Mouse (Mus musculus): ENCODE measurements around the gene Tom1l2. TPM values are rescaled to one million over a fixed set of nuclear protein-coding genes. Genes with fewer than 3 reads are reported as not detected.

Gene Tom1l2
- polyA plus RNA-seq, 1 experiment = 20.4 TPM

GRCm38 (mm10) chr11:60213266-60213665 lies 139.4 kb downstream of the Tom1l2 start:
- peaks cover 40% of the 10 kb centered on the region for H3K4me1 ChIP-seq (ENCODE audit: control insufficient read depth, insufficient read depth, low read length)
- H3K4me3 ChIP-seq (ENCODE audit: insufficient read depth, low read length) = no peak overlapping the region
- TF ChIP-seq POLR2A (IDR thresholded peaks at IDR 0.05; ENCODE audit: borderline replicate concordance, low read depth, low read length) = no peak
- no peak for TF ChIP-seq CTCF (IDR thresholded peaks at IDR 0.05; ENCODE audit: low read depth, low read length)
- no peak overlapping the region for H3K27ac ChIP-seq (ENCODE audit: insufficient read depth, low read depth, low read length)

DNA sequence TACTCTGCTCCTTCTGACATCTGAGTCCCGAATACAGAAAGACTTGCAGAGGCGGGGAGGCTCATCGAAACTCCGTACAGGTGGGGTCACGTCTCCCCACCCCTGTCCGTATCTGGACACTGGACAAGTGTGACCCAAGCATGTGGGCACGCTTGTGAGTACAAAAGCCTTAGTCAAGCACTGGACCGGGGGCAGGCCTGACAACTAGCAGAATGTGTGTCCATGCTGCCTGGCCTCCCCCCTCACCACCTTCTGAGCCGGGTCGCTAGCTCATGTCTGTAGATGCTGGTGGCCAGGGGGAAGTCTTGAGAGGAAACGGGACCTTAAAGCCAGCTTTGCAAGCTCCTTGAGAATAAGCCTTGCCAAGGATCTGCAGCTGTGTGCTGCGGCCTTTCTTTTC lies 140.9 kb downstream of the Tom1l2 start:
- Histone ChIP-seq H3K4me1 (ENCODE audit: control insufficient read depth, insufficient read depth, low read length) (peaks cover 34% of the 10 kb centered on the region), H3K27ac (ENCODE audit: insufficient read depth, low read depth, low read length) (no peak overlapping the region), H3K4me3 (ENCODE audit: insufficient read depth, low read length) (no peak overlapping the region)
- TF ChIP-seq CTCF (IDR thresholded peaks at IDR 0.05; ENCODE audit: low read depth, low read length) (no peak), POLR2A (IDR thresholded peaks at IDR 0.05; ENCODE audit: borderline replicate concordance, low read depth, low read length) (no peak)

DNA sequence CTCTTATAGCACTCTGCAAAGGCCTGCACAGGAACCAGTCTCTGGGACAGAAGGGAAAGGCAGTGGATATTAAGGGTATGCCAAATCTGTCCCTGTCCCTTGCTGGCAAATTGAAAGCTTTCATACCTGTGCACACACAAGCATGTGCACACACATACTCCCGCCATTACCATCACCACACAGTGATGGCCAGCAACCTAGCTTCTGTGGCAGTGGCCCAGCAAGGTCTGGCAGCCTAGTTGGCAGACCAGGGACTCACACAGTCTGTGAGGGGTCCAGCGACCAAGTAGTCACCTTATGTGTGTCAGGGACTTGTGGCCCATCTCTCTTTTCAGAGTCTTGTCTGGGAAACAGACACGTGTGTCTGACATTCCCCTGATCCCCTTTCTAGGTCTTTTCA lies 141.6 kb downstream of the Tom1l2 start:
- no peak overlapping the region; the same call in 1 of the 2 replicates for H3K4me3 ChIP-seq (ENCODE audit: insufficient read depth, low read length)
- peaks cover 31% of the 10 kb centered on the region for H3K4me1 ChIP-seq (ENCODE audit: control insufficient read depth, insufficient read depth, low read length)
- H3K27ac ChIP-seq (ENCODE audit: insufficient read depth, low read depth, low read length) = no peak overlapping the region
- TF ChIP-seq POLR2A (IDR thresholded peaks at IDR 0.05; ENCODE audit: borderline replicate concordance, low read depth, low read length) (no peak), CTCF (IDR thresholded peaks at IDR 0.05; ENCODE audit: low read depth, low read length) (no peak)

DNA sequence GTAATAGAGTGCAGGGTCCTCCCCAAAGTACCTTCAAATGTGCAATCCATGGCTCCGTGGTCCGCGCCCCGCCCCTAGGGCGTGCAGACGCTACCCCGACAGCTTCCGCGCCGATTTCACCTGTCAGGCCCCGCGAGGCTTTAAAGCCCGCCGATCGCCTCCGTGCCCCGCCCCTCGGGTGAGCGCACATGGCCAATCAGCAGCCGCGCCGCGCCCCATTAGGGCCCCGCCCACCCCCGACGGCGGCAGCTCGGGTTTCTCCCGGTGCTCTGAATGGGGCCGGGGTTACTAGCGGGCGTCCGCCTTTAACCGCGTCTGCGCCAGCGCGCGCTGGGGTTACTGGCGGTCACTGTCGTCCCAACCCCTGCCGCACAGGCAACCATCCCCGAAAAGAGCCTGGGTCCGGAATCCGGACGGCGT lies 142.4 kb downstream of the Tom1l2 start:
- TF ChIP-seq CTCF (IDR thresholded peaks at IDR 0.05; ENCODE audit: low read depth, low read length) (no peak), POLR2A (IDR thresholded peaks at IDR 0.05; ENCODE audit: borderline replicate concordance, low read depth, low read length) (no peak)
- Histone ChIP-seq H3K4me1 (ENCODE audit: control insufficient read depth, insufficient read depth, low read length) (peaks cover 31% of the 10 kb centered on the region), H3K27ac (ENCODE audit: insufficient read depth, low read depth, low read length) (peak overlapping the region; percentile 32), H3K4me3 (ENCODE audit: insufficient read depth, low read length) (peak overlapping the region; percentile 57)

- H3K27ac ChIP-seq (ENCODE audit: insufficient read depth, low read depth, low read length) = peak overlapping the region; percentile 27
- TF ChIP-seq POLR2A (IDR thresholded peaks at IDR 0.05; ENCODE audit: borderline replicate concordance, low read depth, low read length) = no peak
- TF ChIP-seq CTCF (IDR thresholded peaks at IDR 0.05; ENCODE audit: low read depth, low read length) = no peak
- peak overlapping the region; percentile 57 for H3K4me3 ChIP-seq (ENCODE audit: insufficient read depth, low read length)
- peaks cover 31% of the 10 kb centered on the region for H3K4me1 ChIP-seq (ENCODE audit: control insufficient read depth, insufficient read depth, low read length)
Measured at GRCm38 (mm10) chr11:60209933-60210249, 142.8 kb downstream of the Tom1l2 start.

DNA sequence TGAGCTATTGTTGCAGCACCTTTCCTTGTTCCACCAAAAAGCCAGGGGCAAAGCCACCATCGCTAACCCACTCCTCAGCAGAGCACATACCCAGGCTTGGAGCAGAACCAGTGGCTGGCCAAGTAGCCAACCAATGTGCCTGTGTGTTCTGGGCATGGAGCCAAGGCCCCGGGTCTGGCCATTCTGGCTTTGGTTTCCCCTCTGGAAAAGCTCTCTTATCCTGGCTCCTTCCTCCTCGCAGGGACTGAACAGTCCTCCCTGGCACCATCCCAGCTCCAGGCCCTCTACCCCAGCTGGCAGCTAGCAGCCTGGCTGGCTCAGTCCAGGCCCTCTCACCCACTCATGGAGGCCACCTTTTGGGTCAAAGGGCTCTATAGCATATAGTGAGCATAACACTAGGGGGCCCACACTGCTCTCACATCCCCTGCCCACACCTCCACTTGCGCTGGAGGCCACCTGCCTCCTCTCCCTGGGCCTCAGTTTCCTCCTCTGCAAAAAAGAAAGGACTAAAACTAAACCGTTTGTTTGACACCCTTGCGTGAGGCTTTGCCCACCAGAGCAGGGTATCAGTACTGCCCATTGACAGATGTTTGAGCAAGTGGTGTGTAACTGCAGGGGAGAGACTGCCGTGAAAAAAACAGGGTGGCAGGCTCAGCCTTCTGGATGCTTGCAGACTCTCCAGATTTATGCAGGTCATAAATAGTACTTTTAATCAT lies 143.3 kb downstream of the Tom1l2 start:
- peak overlapping the region; percentile 57 for H3K4me3 ChIP-seq (ENCODE audit: insufficient read depth, low read length)
- H3K4me1 ChIP-seq (ENCODE audit: control insufficient read depth, insufficient read depth, low read length) = peaks cover 31% of the 10 kb centered on the region
- TF ChIP-seq CTCF (IDR thresholded peaks at IDR 0.05; ENCODE audit: low read depth, low read length) (no peak), POLR2A (IDR thresholded peaks at IDR 0.05; ENCODE audit: borderline replicate concordance, low read depth, low read length) (no peak)
- H3K27ac ChIP-seq (ENCODE audit: insufficient read depth, low read depth, low read length) = 0 out of 2 replicates have a peak overlapping the region, but pooled peaks have one; percentile 27

DNA sequence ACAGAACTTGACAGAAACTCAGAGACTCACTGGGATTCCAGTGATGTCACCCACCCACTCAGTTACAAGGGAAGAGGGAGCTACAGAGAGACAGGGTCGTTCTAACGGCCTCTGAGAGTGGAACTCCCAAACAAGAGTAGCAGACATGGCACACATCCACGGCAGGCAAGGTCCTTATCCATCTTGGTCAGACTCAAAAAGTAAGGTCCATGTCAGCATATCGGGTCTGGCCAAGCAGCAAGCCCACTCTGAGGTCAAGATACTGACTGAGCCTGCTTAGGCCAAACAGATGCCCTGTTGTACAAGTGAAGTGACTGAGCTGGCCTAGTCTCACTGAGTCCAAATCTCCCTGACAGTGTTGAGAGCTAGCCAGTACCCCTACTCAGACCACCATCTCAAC lies 144.0 kb downstream of the Tom1l2 start:
- H3K27ac ChIP-seq (ENCODE audit: insufficient read depth, low read depth, low read length) = no peak overlapping the region
- peak overlapping the region; percentile 57; the same call in 1 of the 2 replicates for H3K4me3 ChIP-seq (ENCODE audit: insufficient read depth, low read length)
- TF ChIP-seq POLR2A (IDR thresholded peaks at IDR 0.05; ENCODE audit: borderline replicate concordance, low read depth, low read length) = no peak
- no peak for TF ChIP-seq CTCF (IDR thresholded peaks at IDR 0.05; ENCODE audit: low read depth, low read length)
- H3K4me1 ChIP-seq (ENCODE audit: control insufficient read depth, insufficient read depth, low read length) = peaks cover 31% of the 10 kb centered on the region

DNA sequence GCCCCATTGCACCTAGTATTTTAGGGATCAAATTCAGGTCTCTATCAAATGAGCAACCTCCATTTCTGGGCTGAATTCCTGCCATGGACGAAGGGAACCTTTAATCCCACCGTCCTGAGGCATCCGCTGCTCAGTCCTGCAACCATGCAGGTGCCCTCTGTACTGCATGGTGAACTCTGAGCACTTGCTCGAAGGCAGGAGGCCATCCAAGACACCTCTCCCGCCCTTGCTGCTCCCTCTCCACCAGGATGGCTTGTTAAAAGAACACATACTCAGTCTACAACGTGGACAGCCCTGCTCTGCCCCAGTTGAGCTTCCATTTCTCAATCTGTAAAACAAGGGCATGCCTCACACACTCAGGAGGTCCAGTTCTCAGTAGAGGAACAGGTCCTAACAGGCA lies 144.5 kb downstream of the Tom1l2 start:
- Histone ChIP-seq H3K27ac (ENCODE audit: insufficient read depth, low read depth, low read length) (no peak overlapping the region), H3K4me3 (ENCODE audit: insufficient read depth, low read length) (no peak overlapping the region), H3K4me1 (ENCODE audit: control insufficient read depth, insufficient read depth, low read length) (peaks cover 31% of the 10 kb centered on the region)
- no peak for TF ChIP-seq CTCF (IDR thresholded peaks at IDR 0.05; ENCODE audit: low read depth, low read length)
- no peak for TF ChIP-seq POLR2A (IDR thresholded peaks at IDR 0.05; ENCODE audit: borderline replicate concordance, low read depth, low read length)

DNA sequence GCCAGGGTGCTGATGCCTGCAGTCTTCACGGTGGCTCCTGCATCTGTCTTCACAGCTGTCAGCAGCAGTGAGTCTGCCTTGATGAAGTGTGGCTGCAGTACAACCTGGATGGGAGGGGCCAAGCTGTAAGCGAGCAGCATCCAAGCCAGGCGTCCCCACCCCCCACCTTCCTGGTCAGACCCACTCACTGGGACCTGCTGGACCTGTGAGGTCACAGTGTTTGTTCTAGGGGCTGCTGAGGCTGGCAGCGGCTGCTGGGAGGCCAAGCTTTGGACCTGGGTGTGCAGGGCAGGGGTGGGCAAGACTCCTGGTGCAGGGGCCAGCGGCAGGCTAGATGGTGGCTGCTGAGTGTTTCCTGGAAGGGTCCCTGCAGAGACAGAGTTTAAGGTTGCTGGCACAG lies 146.5 kb downstream of the Tom1l2 start:
- peaks cover 22% of the 10 kb centered on the region for H3K4me1 ChIP-seq (ENCODE audit: control insufficient read depth, insufficient read depth, low read length)
- H3K27ac ChIP-seq (ENCODE audit: insufficient read depth, low read depth, low read length) = no peak overlapping the region
- no peak overlapping the region for H3K4me3 ChIP-seq (ENCODE audit: insufficient read depth, low read length)
- TF ChIP-seq CTCF (IDR thresholded peaks at IDR 0.05; ENCODE audit: low read depth, low read length) (no peak), POLR2A (IDR thresholded peaks at IDR 0.05; ENCODE audit: borderline replicate concordance, low read depth, low read length) (no peak)

DNA sequence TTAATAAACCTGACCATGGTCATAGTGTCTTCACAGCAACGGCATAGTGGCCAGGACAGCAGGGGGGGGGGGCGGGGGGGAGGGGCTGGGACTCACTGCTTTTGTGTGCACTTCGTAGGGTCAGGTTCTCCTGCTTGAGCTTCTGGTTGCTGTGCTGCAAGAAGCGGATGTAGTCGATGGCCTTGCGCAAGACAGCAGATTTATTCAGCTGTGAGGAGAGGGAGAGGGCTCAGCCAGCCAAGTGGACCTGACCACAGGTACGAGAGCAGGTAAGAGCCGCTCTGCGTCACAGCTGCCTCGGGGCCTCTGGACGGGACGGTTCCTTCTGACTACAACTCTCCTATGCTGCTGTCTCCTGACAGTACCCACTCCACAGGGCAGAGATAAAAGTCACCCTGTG lies 147.7 kb downstream of the Tom1l2 start:
- Histone ChIP-seq H3K4me3 (ENCODE audit: insufficient read depth, low read length) (no peak overlapping the region), H3K27ac (ENCODE audit: insufficient read depth, low read depth, low read length) (no peak overlapping the region), H3K4me1 (ENCODE audit: control insufficient read depth, insufficient read depth, low read length) (peaks cover 17% of the 10 kb centered on the region)
- TF ChIP-seq POLR2A (IDR thresholded peaks at IDR 0.05; ENCODE audit: borderline replicate concordance, low read depth, low read length) = no peak
- no peak for TF ChIP-seq CTCF (IDR thresholded peaks at IDR 0.05; ENCODE audit: low read depth, low read length)

Measured in bone marrow macrophage, adult 2 months (primary cell).